Mouse (Mus musculus): ENCODE results near the gene Rsph1. TPM values are rescaled to one million over a fixed set of nuclear protein-coding genes. Genes with fewer than 3 reads are reported as not detected.

The Rsph1 gene
- polyA plus RNA-seq, 1 experiment from 2014 or later: 3.4 TPM

GRCm38 (mm10) chr17:31299981-31300380 lies 22.8 kb upstream of the Rsph1 start:
- no peaks in the 10 kb centered on the region for H3K9me3 ChIP-seq (replicated peaks)
- 88% methylated on average over 4 of the region's 4 CpGs for WGBS

DNA sequence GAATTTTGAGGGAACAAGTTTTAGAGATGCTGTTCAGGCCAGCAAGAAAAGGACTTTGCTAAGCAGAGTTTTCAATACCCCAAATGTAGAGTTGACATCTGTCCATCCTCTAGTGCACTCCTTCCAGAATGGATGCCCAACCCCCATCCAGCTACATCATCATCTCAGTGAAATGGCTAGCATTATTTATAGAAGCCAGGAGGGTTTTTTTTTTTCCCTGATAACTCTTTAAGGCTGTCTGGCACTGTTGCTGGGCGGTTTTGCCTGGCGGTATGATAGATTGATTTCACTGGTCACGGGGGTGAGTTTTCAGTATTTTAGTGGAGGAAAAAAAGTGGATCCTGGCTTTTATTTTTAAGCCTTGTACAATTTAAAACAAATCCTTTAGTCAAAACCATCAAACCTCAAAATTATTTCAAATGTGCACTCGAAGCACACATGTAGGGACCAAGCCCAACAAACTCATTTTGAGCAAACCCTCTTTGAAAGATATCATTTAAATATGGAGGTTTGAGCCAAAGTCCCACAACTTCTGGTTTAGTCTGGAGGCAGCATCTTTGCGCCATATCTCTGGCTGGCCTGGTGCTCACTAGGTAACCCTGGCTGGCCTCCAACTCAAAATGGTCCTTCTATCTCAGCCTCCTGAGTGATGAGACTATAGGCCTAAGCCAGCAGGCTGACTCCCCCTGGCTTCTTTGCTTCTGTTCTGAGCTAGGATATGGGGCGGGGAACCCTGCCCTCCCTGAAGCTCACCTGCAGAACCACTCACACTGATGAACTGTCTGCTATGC lies 21.4 kb upstream of the Rsph1 start:
- Histone ChIP-seq H3K4me2 (no peak overlapping the region), H3K9ac (replicated peaks) (no peak overlapping the region), H3K4me1 (peaks cover 38% of the 10 kb centered on the region), H3K27me3 (replicated peaks) (no peaks in the 10 kb centered on the region), H3K27ac (replicated peaks) (no peak overlapping the region), H3K9me3 (replicated peaks) (no peaks in the 10 kb centered on the region), H3K4me3 (replicated peaks) (no peak overlapping the region), H3K36me3 (no peaks in the 10 kb centered on the region)
- ATAC-seq (ENCODE audit: low FRiP score): no peak
- WGBS: 80% methylated on average over 6 of the region's 6 CpGs

More at GRCm38 (mm10) chr17:31299981-31300380, 22.8 kb upstream of the Rsph1 start:
- Histone ChIP-seq H3K27ac (replicated peaks) (no peak overlapping the region), H3K27me3 (replicated peaks) (no peaks in the 10 kb centered on the region), H3K4me2 (no peak overlapping the region), H3K4me3 (replicated peaks) (no peak overlapping the region), H3K9ac (replicated peaks) (no peak overlapping the region), H3K36me3 (no peaks in the 10 kb centered on the region), H3K4me1 (peaks cover 40% of the 10 kb centered on the region)
- ATAC-seq (ENCODE audit: low FRiP score): no peak

DNA sequence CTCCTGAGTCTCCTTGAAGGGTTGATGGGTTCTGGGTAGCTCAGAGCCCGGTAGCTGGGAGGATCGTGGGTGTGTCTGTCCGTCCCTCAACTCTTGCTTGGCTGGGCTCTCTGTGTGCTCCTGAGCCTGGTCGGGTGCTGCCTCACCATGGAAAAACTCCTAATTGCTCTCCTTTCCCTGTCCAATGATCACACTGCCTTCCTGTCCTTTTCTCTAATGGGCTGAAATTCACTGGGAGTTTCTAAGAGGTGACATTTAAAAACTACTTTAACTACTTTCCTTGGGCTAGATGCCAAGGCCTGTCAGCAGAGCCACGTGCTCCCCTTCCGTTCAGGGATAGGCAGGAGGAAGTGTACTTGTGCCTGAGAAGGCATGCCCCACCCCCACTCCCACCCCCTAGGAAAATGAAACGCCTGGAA lies 20.3 kb upstream of the Rsph1 start:
- 11% methylated on average over 7 of the region's 7 CpGs for WGBS
- peak overlapping the region; percentile 97 for H3K4me2 ChIP-seq
- no peaks in the 10 kb centered on the region for H3K27me3 ChIP-seq (replicated peaks)
- no peak overlapping the region for H3K27ac ChIP-seq (replicated peaks)
- peak overlapping the region; percentile 70; the same call in 1 of the 2 replicates for H3K9ac ChIP-seq (replicated peaks)
- H3K4me3 ChIP-seq (replicated peaks): peak overlapping the region; percentile 55
- ATAC-seq (ENCODE audit: low FRiP score): no peak
- no peaks in the 10 kb centered on the region for H3K36me3 ChIP-seq
- H3K9me3 ChIP-seq (replicated peaks): no peaks in the 10 kb centered on the region
- H3K4me1 ChIP-seq: peaks cover 38% of the 10 kb centered on the region

DNA sequence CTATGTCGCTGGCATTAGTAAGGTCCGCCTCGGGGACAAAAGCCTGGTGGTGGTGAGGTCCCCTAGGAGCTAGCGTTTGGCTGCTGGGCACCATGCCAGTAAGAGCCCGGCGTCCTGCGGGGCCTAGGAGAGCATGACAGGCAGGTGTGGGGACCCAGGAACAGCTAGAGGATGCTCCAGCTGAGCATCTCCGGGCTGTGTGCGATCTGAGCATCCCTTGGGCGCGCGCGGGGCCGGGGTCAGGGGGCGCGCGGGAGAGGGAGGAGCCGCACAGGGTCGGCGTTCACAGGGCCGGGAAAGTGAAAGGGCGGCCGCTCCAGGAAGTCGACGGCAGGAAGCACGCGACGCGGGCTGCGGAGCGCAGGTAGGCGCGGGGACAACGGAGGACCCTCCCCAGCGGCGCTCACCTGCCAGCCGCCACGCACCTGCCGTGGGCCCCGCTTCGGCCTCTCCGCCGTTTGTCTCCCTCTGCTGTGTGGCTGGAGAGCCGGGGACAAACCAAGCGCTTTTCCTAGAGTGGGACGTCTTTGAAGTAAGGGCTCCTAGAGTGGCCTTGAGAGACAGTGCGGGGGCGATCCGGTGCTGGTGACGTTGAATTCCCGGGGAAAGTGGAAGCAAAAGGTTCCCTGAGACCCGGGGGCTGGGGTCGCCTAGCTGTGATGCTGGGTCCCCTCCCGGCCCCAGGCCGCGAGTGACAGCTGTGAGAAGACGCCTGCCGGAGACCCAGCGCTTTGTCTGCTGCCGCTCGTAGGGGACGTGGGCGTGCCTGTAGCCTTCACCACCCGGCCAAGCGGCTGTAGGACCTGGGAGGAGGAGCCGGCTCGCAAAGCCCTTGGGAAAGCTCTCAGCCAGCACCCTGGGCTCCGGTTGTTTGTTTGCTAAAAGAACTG lies 19.0 kb upstream of the Rsph1 start:
- Histone ChIP-seq H3K9ac (replicated peaks) (peak overlapping the region; percentile 70), H3K27me3 (replicated peaks) (no peaks in the 10 kb centered on the region), H3K27ac (replicated peaks) (peak overlapping the region; percentile 77), H3K36me3 (no peaks in the 10 kb centered on the region), H3K4me2 (peak overlapping the region; percentile 97), H3K4me1 (peaks cover 38% of the 10 kb centered on the region), H3K4me3 (replicated peaks) (peak overlapping the region; percentile 55), H3K9me3 (replicated peaks) (no peaks in the 10 kb centered on the region)
- peak; percentile 81 for ATAC-seq (ENCODE audit: low FRiP score)
- 0% methylated on average over 60 of the region's 68 CpGs for WGBS

GRCm38 (mm10) chr17:31295215-31295891 lies 18.2 kb upstream of the Rsph1 start:
- H3K4me2 ChIP-seq: peak overlapping the region; percentile 97
- no peaks in the 10 kb centered on the region for H3K27me3 ChIP-seq (replicated peaks)
- H3K9me3 ChIP-seq (replicated peaks): no peaks in the 10 kb centered on the region
- H3K27ac ChIP-seq (replicated peaks): peak overlapping the region; percentile 77
- peak overlapping the region; percentile 55 for H3K4me3 ChIP-seq (replicated peaks)
- 21% methylated on average over 25 of the region's 25 CpGs for WGBS
- peaks cover 38% of the 10 kb centered on the region for H3K4me1 ChIP-seq
- H3K9ac ChIP-seq (replicated peaks): peak overlapping the region; percentile 70
- H3K36me3 ChIP-seq: no peaks in the 10 kb centered on the region
- ATAC-seq (ENCODE audit: low FRiP score): peak; percentile 45; the same call in 1 of the 2 replicates

- H3K4me3 ChIP-seq (replicated peaks): no peak overlapping the region; the same call in 1 of the 2 replicates
- H3K27ac ChIP-seq (replicated peaks): no peak overlapping the region
- peak overlapping the region; percentile 97; the same call in 1 of the 2 replicates for H3K4me2 ChIP-seq
- H3K9ac ChIP-seq (replicated peaks): no peak overlapping the region
- 89% methylated on average over 15 of the region's 15 CpGs for WGBS
- no peak for ATAC-seq (ENCODE audit: low FRiP score)
- no peaks in the 10 kb centered on the region for H3K27me3 ChIP-seq (replicated peaks)
- H3K9me3 ChIP-seq (replicated peaks): no peaks in the 10 kb centered on the region
- H3K36me3 ChIP-seq: no peaks in the 10 kb centered on the region
- H3K4me1 ChIP-seq: peaks cover 38% of the 10 kb centered on the region
Observed at GRCm38 (mm10) chr17:31294363-31295214, 17.4 kb upstream of the Rsph1 start.

DNA sequence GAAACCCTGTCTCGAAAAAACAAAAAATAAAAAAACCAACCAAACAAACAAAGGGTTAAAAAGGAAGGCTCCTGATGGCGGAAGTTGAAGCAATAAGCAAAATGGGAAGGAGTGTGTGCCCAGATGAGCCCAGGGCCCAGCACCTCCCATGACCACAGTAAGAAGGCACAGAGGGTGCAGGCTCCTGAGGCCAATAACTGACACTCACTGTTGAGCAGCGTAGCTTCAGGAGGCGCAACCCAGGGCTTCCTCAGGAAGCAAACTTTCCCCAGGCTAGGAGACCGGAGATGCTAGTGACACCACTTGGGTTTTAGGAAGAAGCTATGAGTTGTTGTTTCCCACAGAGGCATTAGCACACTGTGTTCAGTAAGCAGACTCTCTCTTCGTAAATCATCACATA lies 13.7 kb upstream of the Rsph1 start:
- ATAC-seq (ENCODE audit: low FRiP score): no peak
- H3K4me1 ChIP-seq: peaks cover 14% of the 10 kb centered on the region
- H3K9ac ChIP-seq (replicated peaks): no peak overlapping the region
- H3K36me3 ChIP-seq: no peaks in the 10 kb centered on the region
- no peak overlapping the region for H3K4me3 ChIP-seq (replicated peaks)
- no peak overlapping the region for H3K4me2 ChIP-seq
- WGBS: 53% methylated on average over 6 of the region's 6 CpGs
- H3K27me3 ChIP-seq (replicated peaks): no peaks in the 10 kb centered on the region
- no peaks in the 10 kb centered on the region for H3K9me3 ChIP-seq (replicated peaks)
- H3K27ac ChIP-seq (replicated peaks): no peak overlapping the region

DNA sequence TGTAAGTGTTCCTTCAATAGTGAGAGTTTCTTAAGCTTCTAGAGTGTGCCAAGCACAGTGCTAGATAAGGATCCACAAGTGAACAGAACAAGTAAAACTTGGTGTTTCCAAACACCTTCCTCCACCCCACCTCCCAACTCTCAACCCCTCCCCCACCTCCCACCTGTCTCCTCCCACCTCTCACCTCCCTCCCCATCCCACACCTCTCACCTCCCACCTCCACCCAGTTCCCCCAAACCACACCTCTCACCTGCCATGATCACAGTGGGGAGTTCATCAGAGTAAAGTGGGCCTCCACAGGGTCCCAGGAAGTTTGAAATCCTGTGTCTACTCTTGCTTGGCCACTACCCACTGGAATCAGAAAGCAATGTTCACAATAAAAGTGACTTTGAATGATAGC lies 13.1 kb upstream of the Rsph1 start:
- Histone ChIP-seq H3K36me3 (no peaks in the 10 kb centered on the region), H3K27ac (replicated peaks) (no peak overlapping the region), H3K4me2 (no peak overlapping the region), H3K27me3 (replicated peaks) (no peaks in the 10 kb centered on the region), H3K4me1 (peaks cover 9% of the 10 kb centered on the region), H3K4me3 (replicated peaks) (no peak overlapping the region), H3K9ac (replicated peaks) (no peak overlapping the region), H3K9me3 (replicated peaks) (no peaks in the 10 kb centered on the region)
- ATAC-seq (ENCODE audit: low FRiP score): no peak

GRCm38 (mm10) chr17:31288999-31289726 lies 12.0 kb upstream of the Rsph1 start:
- Histone ChIP-seq H3K9ac (replicated peaks) (no peak overlapping the region), H3K36me3 (no peaks in the 10 kb centered on the region), H3K4me3 (replicated peaks) (no peak overlapping the region), H3K4me2 (no peak overlapping the region), H3K9me3 (replicated peaks) (no peaks in the 10 kb centered on the region), H3K27me3 (replicated peaks) (no peaks in the 10 kb centered on the region), H3K4me1 (0 out of 2 replicates have a peak, but pooled peaks cover 4% of the 10 kb centered on the region), H3K27ac (replicated peaks) (no peak overlapping the region)
- WGBS: 63% methylated on average over 7 of the region's 7 CpGs
- ATAC-seq (ENCODE audit: low FRiP score): no peak

DNA sequence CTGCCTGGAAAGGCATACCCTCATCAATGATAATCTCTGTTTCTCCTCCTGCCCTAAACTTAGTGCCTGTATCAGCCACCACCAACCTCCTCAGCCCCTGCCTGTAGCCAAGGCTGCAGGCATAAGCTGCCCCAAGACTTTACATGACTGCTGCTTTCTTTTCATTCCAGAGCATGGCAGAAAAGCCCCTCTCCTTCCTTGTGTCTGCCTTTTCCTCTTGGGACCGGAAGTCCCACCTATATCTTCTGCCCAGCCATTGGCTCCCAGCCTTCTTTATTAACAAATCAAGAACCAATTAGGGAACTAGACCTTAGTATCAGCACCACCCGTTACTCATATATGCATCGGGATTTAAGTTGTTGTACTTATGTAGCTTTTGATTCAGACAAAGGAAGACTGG lies 10.0 kb upstream of the Rsph1 start:
- no peak for ATAC-seq (ENCODE audit: low FRiP score)
- H3K4me1 ChIP-seq: peaks cover 10% of the 10 kb centered on the region; the same call in 1 of the 2 replicates
- no peak overlapping the region for H3K9ac ChIP-seq (replicated peaks)
- H3K4me3 ChIP-seq (replicated peaks): no peak overlapping the region
- H3K36me3 ChIP-seq: no peaks in the 10 kb centered on the region
- no peak overlapping the region for H3K27ac ChIP-seq (replicated peaks)
- no peaks in the 10 kb centered on the region for H3K27me3 ChIP-seq (replicated peaks)
- no peaks in the 10 kb centered on the region for H3K9me3 ChIP-seq (replicated peaks)
- 92% methylated on average over 3 of the region's 3 CpGs for WGBS
- H3K4me2 ChIP-seq: no peak overlapping the region
